In the genomic region with DNA sequence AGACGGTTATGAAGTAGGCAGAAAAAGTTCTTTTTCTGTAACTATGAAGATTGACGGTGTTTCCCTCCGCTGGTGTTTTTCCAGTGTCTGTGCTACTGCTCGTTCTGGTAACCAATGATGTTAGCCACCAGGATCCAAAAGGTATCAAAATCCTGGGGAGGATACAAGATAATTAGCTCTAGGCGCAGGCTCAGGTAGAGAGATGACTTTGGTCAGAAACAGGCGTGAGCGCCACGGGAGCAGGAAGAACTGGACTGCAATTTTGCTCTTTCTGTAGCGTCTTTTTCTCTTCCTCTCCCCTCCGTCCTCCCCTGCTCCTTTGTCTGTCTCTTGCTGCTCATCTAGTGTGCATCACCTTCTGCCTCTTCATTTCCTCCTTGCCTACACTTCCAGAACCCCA, we compare ENCODE assay signal across 18 mouse cellular contexts. TPM values are rescaled to one million over a fixed set of nuclear protein-coding genes. Genes with fewer than 3 reads are reported as not detected.
DNase-seq lines count a peak whose midpoint lies in the region; ATAC-seq and TF ChIP-seq lines count a peak whose summit lies in the region.
"Had no signal": no experiment of that assay in that cellular context is flagged by ENCODE, and none has a peak within 500 bp of the region (broad histone marks: within the 10 kb centered on the region; RNA-seq: fewer than 3 reads in every experiment).

No protein-coding gene starts in this region.

- H3K27me3 ChIP-seq in heart, embryonic 10.5 days (ENCODE audit: insufficient read depth, poor library complexity, severe bottlenecking): no peaks in the 10 kb centered on the region
- no peaks in the 10 kb centered on the region for H3K27me3 ChIP-seq in liver, embryonic 14.5 days (ENCODE audit: control insufficient read depth, insufficient read depth, low read length)
- no peaks in the 10 kb centered on the region for H3K27me3 ChIP-seq in forebrain, embryonic 12.5 days
- H3K27me3 ChIP-seq: forebrain, embryonic 15.5 days; limb, embryonic 12.5 days; Patski had no signal

- H3K9ac ChIP-seq in liver, embryonic 14.5 days (replicated peaks): no peak overlapping the region
- no peak overlapping the region for H3K9ac ChIP-seq in forebrain, embryonic 12.5 days
- H3K9ac ChIP-seq: forebrain, embryonic 15.5 days; limb, embryonic 12.5 days had no signal

- H3K4me1 ChIP-seq in heart, embryonic 10.5 days: peaks cover 39% of the 10 kb centered on the region
- H3K4me1 ChIP-seq in liver, embryonic 14.5 days (replicated peaks; ENCODE audit: control insufficient read depth in 2 of 2, insufficient read depth in 2 of 2, low read length in 1 of 2): peaks cover 0 to 9% of the 10 kb centered on the region in 2 experiments; a peak in 2 of 4 replicates
- H3K4me1 ChIP-seq in forebrain, embryonic 12.5 days: peaks cover 7% of the 10 kb centered on the region; the same call in 1 of the 2 replicates
- H3K4me1 ChIP-seq: forebrain, embryonic 15.5 days had no signal

- TF ChIP-seq CTCF in liver, embryonic 14.5 days (IDR thresholded peaks at IDR 0.05; ENCODE audit: low read depth): no peak

- no peak for TF ChIP-seq EP300 in liver, embryonic 14.5 days (IDR thresholded peaks at IDR 0.05; ENCODE audit: low read depth)

- H3K4me2 ChIP-seq in liver, embryonic 14.5 days (ENCODE audit: low read depth): peak overlapping the region; percentile 28
- no peak overlapping the region for H3K4me2 ChIP-seq in forebrain, embryonic 12.5 days
- H3K4me2 ChIP-seq: forebrain, embryonic 15.5 days; limb, embryonic 12.5 days had no signal

- H3K27ac ChIP-seq in heart, embryonic 10.5 days: 0 out of 2 replicates have a peak overlapping the region, but pooled peaks have one; percentile 10
- H3K27ac ChIP-seq in liver, embryonic 14.5 days: no peak overlapping the region
- no peak overlapping the region for H3K27ac ChIP-seq in forebrain, embryonic 12.5 days
- H3K27ac ChIP-seq: forebrain, embryonic 15.5 days; limb, embryonic 12.5 days; stomach, postnatal 0 days had no signal

- WGBS in heart, embryonic 10.5 days: 83% methylated on average over 10 of the region's 10 CpGs
- 34% methylated on average over 10 of the region's 10 CpGs for WGBS in liver, embryonic 14.5 days (ENCODE audit: insufficient replicate concordance)
- 89% methylated on average over 10 of the region's 10 CpGs for WGBS in forebrain, embryonic 12.5 days

- no peaks in the 10 kb centered on the region for H3K36me3 ChIP-seq in heart, embryonic 10.5 days
- no peaks in the 10 kb centered on the region for H3K36me3 ChIP-seq in liver, embryonic 14.5 days (replicated peaks; ENCODE audit: control insufficient read depth, insufficient read depth, low read depth)
- H3K36me3 ChIP-seq in forebrain, embryonic 12.5 days (replicated peaks): no peaks in the 10 kb centered on the region
- H3K36me3 ChIP-seq: forebrain, embryonic 15.5 days; limb, embryonic 12.5 days had no signal

- ATAC-seq in liver, embryonic 14.5 days (ENCODE audit: insufficient read depth): no peak
- no peak for ATAC-seq in forebrain, embryonic 12.5 days (ENCODE audit: low FRiP score)
- ATAC-seq: forebrain, embryonic 15.5 days; Patski had no signal

- H3K9me3 ChIP-seq in heart, embryonic 10.5 days: no peaks in the 10 kb centered on the region
- H3K9me3 ChIP-seq in liver, embryonic 14.5 days (ENCODE audit: control insufficient read depth, low read length): no peaks in the 10 kb centered on the region
- H3K9me3 ChIP-seq in forebrain, embryonic 12.5 days: no peaks in the 10 kb centered on the region
- H3K9me3 ChIP-seq: forebrain, embryonic 15.5 days; limb, embryonic 12.5 days had no signal

- no peak for DNase-seq in heart, embryonic 10.5 days (ENCODE audit: low spot score)
- DNase-seq in heart, postnatal 4 days: no peak
- peak; percentile 28 to 43 for DNase-seq in spleen, adult 18-20 months
- no peak for DNase-seq in spleen, postnatal 14 days (ENCODE audit: low spot score in 2 of 2)
- DNase-seq in liver, embryonic 14.5 days (ENCODE audit: low read depth in 3 of 3, low spot score in 3 of 3): no peak
- peak; percentile 22 to 35 for DNase-seq in thymus, postnatal 36 days
- DNase-seq in right cerebral cortex, adult 2 months (ENCODE audit: low spot score in 2 of 2): no peak
- DNase-seq: adrenal gland, postnatal 25 days; cerebellum, adult 11-12 months; kidney, adult 11 months had no signal

- no peak overlapping the region for H3K4me3 ChIP-seq in heart, embryonic 10.5 days
- no peak overlapping the region for H3K4me3 ChIP-seq in liver, embryonic 14.5 days (ENCODE audit: insufficient read depth in 1 of 2, low read depth in 2 of 2, low read length in 2 of 2)
- no peak overlapping the region for H3K4me3 ChIP-seq in forebrain, embryonic 12.5 days (replicated peaks)
- H3K4me3 ChIP-seq: forebrain, embryonic 15.5 days; limb, embryonic 12.5 days had no signal

RNA-seq across cellular contexts. Expression of gene Gm17571, which starts 20.3 kb away (rescaled TPM):
- polyA plus RNA-seq in heart, embryonic 10.5 days (2016; fragmentation: Nextera tagmentation; extraction: Ambion mirVana): not detected in 2 replicates
- not detected for total RNA-seq in heart, postnatal 4 days (2021)
- not detected in 2 replicates for polyA plus RNA-seq in liver, embryonic 14.5 days (2012; rRNA removed)
- not detected in 2 replicates for polyA plus RNA-seq in liver, embryonic 14.5 days (2014; fragmentation: Nextera tagmentation; extraction: Ambion mirVana)
- not detected in 2 replicates for polyA plus RNA-seq in forebrain, embryonic 12.5 days (2016; fragmentation: Nextera tagmentation; extraction: Ambion mirVana)
- total RNA-seq: adrenal gland, postnatal 25 days; heart, adult 8-10 months; layer of hippocampus, postnatal 25 days had no signal
- polyA plus RNA-seq: embryonic facial prominence, embryonic 11.5 days; forebrain, embryonic 15.5 days; limb, embryonic 12.5 days; Patski; stomach, postnatal 0 days had no signal

Comparison
In these comparisons a context has a peak if more than half of its experiments do, and no peak if none do; other contexts are left out.
1. DNase-seq: peak in spleen, adult 18-20 months (2 of 2) and thymus, postnatal 36 days (2 of 2); none in heart, embryonic 10.5 days (single experiment), heart, postnatal 4 days (single experiment), spleen, postnatal 14 days (0 of 2), liver, embryonic 14.5 days (0 of 3) and right cerebral cortex, adult 2 months (0 of 2).